Mouse (Mus musculus): ENCODE data around the gene Fignl2. TPM values are rescaled to one million over a fixed set of nuclear protein-coding genes. Genes with fewer than 3 reads are reported as not detected.

Gene Fignl2
- polyA plus RNA-seq, 1 experiment from 2014 or later: 0.19 TPM

- ATAC-seq (ENCODE audit: borderline replicate concordance, extremely low read depth, low FRiP score, low TSS enrichment): no peak
- no peak overlapping the region for H3K9ac ChIP-seq
- no peak overlapping the region for H3K4me2 ChIP-seq
- no peaks in the 10 kb centered on the region for H3K27me3 ChIP-seq
- no peak overlapping the region for H3K27ac ChIP-seq
- no peak overlapping the region for H3K4me3 ChIP-seq
- WGBS: 30% methylated on average over 6 of the region's 6 CpGs
- no peaks in the 10 kb centered on the region for H3K36me3 ChIP-seq
- H3K4me1 ChIP-seq: peaks cover 49% of the 10 kb centered on the region
- no peaks in the 10 kb centered on the region for H3K9me3 ChIP-seq
Observed at GRCm38 (mm10) chr15:101065069-101065468, 13.3 kb downstream of the Fignl2 start.

- no peak overlapping the region for H3K9ac ChIP-seq
- H3K27me3 ChIP-seq: peaks cover 16% of the 10 kb centered on the region
- H3K4me3 ChIP-seq: no peak overlapping the region
- no peak overlapping the region for H3K4me2 ChIP-seq
- no peak overlapping the region for H3K27ac ChIP-seq
- no peak for ATAC-seq (ENCODE audit: borderline replicate concordance, extremely low read depth, low FRiP score, low TSS enrichment)
- no peaks in the 10 kb centered on the region for H3K36me3 ChIP-seq
- WGBS: 72% methylated on average over 11 of the region's 11 CpGs
- no peaks in the 10 kb centered on the region for H3K9me3 ChIP-seq
- peaks cover 7% of the 10 kb centered on the region for H3K4me1 ChIP-seq
Observed at GRCm38 (mm10) chr15:101060280-101060852, 18.0 kb downstream of the Fignl2 start.

GRCm38 (mm10) chr15:101059570-101060279 lies 18.6 kb downstream of the Fignl2 start:
- Histone ChIP-seq H3K4me2 (no peak overlapping the region), H3K27me3 (peaks cover 22% of the 10 kb centered on the region), H3K9ac (no peak overlapping the region), H3K36me3 (no peaks in the 10 kb centered on the region), H3K4me1 (peaks cover under 1% of the 10 kb centered on the region; the same call in 1 of the 2 replicates), H3K27ac (no peak overlapping the region), H3K9me3 (no peaks in the 10 kb centered on the region), H3K4me3 (no peak overlapping the region)
- WGBS: 68% methylated on average over 9 of the region's 9 CpGs
- ATAC-seq (ENCODE audit: borderline replicate concordance, extremely low read depth, low FRiP score, low TSS enrichment): no peak

GRCm38 (mm10) chr15:101056225-101056624 lies 22.1 kb downstream of the Fignl2 start:
- Histone ChIP-seq H3K27me3 (peaks cover 57% of the 10 kb centered on the region), H3K4me1 (peaks cover 23% of the 10 kb centered on the region), H3K27ac (no peak overlapping the region), H3K4me3 (no peak overlapping the region), H3K4me2 (no peak overlapping the region), H3K9me3 (no peaks in the 10 kb centered on the region), H3K9ac (no peak overlapping the region), H3K36me3 (peaks cover 2% of the 10 kb centered on the region; the same call in 1 of the 2 replicates)
- peak; percentile 50 for ATAC-seq (ENCODE audit: borderline replicate concordance, extremely low read depth, low FRiP score, low TSS enrichment)
- 41% methylated on average over 10 of the region's 10 CpGs for WGBS

GRCm38 (mm10) chr15:101054541-101054940 lies 23.8 kb downstream of the Fignl2 start:
- H3K27me3 ChIP-seq: peaks cover 72% of the 10 kb centered on the region
- H3K4me2 ChIP-seq: no peak overlapping the region
- H3K36me3 ChIP-seq: peaks cover 2% of the 10 kb centered on the region; the same call in 1 of the 2 replicates

GRCm38 (mm10) chr15:101053832-101054459 lies 24.4 kb downstream of the Fignl2 start:
- no peaks in the 10 kb centered on the region for H3K9me3 ChIP-seq
- peak overlapping the region; percentile 37 for H3K4me3 ChIP-seq
- no peak for ATAC-seq (ENCODE audit: borderline replicate concordance, extremely low read depth, low FRiP score, low TSS enrichment)
- no peak overlapping the region for H3K27ac ChIP-seq
- H3K36me3 ChIP-seq: peaks cover 2% of the 10 kb centered on the region; the same call in 1 of the 2 replicates
- H3K27me3 ChIP-seq: peaks cover 78% of the 10 kb centered on the region
- H3K4me1 ChIP-seq: peaks cover 23% of the 10 kb centered on the region
- H3K4me2 ChIP-seq: peak overlapping the region; percentile 71
- no peak overlapping the region for H3K9ac ChIP-seq
- 19% methylated on average over 49 of the region's 65 CpGs for WGBS

More at GRCm38 (mm10) chr15:101054541-101054940, 23.8 kb downstream of the Fignl2 start:
- no peak for ATAC-seq (ENCODE audit: borderline replicate concordance, extremely low read depth, low FRiP score, low TSS enrichment)
- no peak overlapping the region; the same call in 1 of the 2 replicates for H3K4me3 ChIP-seq
- H3K9me3 ChIP-seq: no peaks in the 10 kb centered on the region
- no peak overlapping the region for H3K27ac ChIP-seq
- 83% methylated on average over 10 of the region's 10 CpGs for WGBS
- no peak overlapping the region for H3K9ac ChIP-seq
- H3K4me1 ChIP-seq: peaks cover 23% of the 10 kb centered on the region

- peaks cover 2% of the 10 kb centered on the region; the same call in 1 of the 2 replicates for H3K36me3 ChIP-seq
- peaks cover 23% of the 10 kb centered on the region for H3K4me1 ChIP-seq
- ATAC-seq (ENCODE audit: borderline replicate concordance, extremely low read depth, low FRiP score, low TSS enrichment): peak; percentile 30; the same call in 1 of the 2 replicates
- 26% methylated on average over 113 of the region's 120 CpGs for WGBS
- peaks cover 90% of the 10 kb centered on the region for H3K27me3 ChIP-seq
- peak overlapping the region; percentile 37 for H3K4me3 ChIP-seq
- peak overlapping the region; percentile 71 for H3K4me2 ChIP-seq
- H3K9me3 ChIP-seq: no peaks in the 10 kb centered on the region
- H3K9ac ChIP-seq: no peak overlapping the region
- H3K27ac ChIP-seq: no peak overlapping the region
Observed at GRCm38 (mm10) chr15:101052560-101053501, 25.5 kb downstream of the Fignl2 start.

- H3K36me3 ChIP-seq: peaks cover 2% of the 10 kb centered on the region; the same call in 1 of the 2 replicates
- H3K4me2 ChIP-seq: no peak overlapping the region
- H3K27me3 ChIP-seq: peaks cover 95% of the 10 kb centered on the region
- H3K27ac ChIP-seq: no peak overlapping the region
- no peak overlapping the region for H3K9ac ChIP-seq
- H3K4me3 ChIP-seq: no peak overlapping the region
- no peaks in the 10 kb centered on the region for H3K9me3 ChIP-seq
- ATAC-seq (ENCODE audit: borderline replicate concordance, extremely low read depth, low FRiP score, low TSS enrichment): no peak
- 60% methylated on average over 10 of the region's 10 CpGs for WGBS
- H3K4me1 ChIP-seq: peaks cover 30% of the 10 kb centered on the region
Observed at GRCm38 (mm10) chr15:101051869-101052268, 26.5 kb downstream of the Fignl2 start.

- peaks cover 33% of the 10 kb centered on the region for H3K4me1 ChIP-seq
- no peak overlapping the region for H3K4me2 ChIP-seq
- no peaks in the 10 kb centered on the region for H3K9me3 ChIP-seq
- no peak overlapping the region for H3K27ac ChIP-seq
- H3K27me3 ChIP-seq: peaks cover 98% of the 10 kb centered on the region
- no peak overlapping the region for H3K9ac ChIP-seq
- no peak overlapping the region for H3K4me3 ChIP-seq
- ATAC-seq (ENCODE audit: borderline replicate concordance, extremely low read depth, low FRiP score, low TSS enrichment): no peak
- peaks cover 2% of the 10 kb centered on the region; the same call in 1 of the 2 replicates for H3K36me3 ChIP-seq
- WGBS: 51% methylated on average over 5 of the region's 5 CpGs
Observed at GRCm38 (mm10) chr15:101048338-101048896, 29.9 kb downstream of the Fignl2 start.

GRCm38 (mm10) chr15:101047194-101047555 lies 31.2 kb downstream of the Fignl2 start, which contains the start of gene Gm47841:
Gene Gm47841 (minus strand): TSS chr15:101047397.
- Histone ChIP-seq H3K36me3 (no peaks in the 10 kb centered on the region; the same call in 1 of the 2 replicates), H3K4me2 (peak within 1 kb of the TSS; percentile 97), H3K4me3 (peak within 1 kb of the TSS; percentile 46), H3K27me3 (peaks cover 95% of the 10 kb centered on the region), H3K27ac (no peak within 1 kb of the TSS), H3K9ac (peak within 1 kb of the TSS; percentile 25), H3K4me1 (peaks cover 22% of the 10 kb centered on the region), H3K9me3 (no peaks in the 10 kb centered on the region)
- peak; percentile 43 for ATAC-seq (ENCODE audit: borderline replicate concordance, extremely low read depth, low FRiP score, low TSS enrichment)
- WGBS: 1% methylated on average over 23 of the region's 23 CpGs

All from lung, embryonic 15.5 days (tissue).